ENCODE assay signal across 14 mouse cellular contexts in genomic region chr10:83017760-83018498, GRCm38 (mm10). TPM values are rescaled to one million over a fixed set of nuclear protein-coding genes. Genes with fewer than 3 reads are reported as not detected.
A peak's percentile ranks its signal among the peaks of the same experiment; 100 is the strongest.
DNase-seq lines count a peak whose midpoint lies in the region; ATAC-seq and TF ChIP-seq lines count a peak whose summit lies in the region.
"Had no signal": no experiment of that assay in that cellular context is flagged by ENCODE, and none has a peak within 500 bp of the region (broad histone marks: within the 10 kb centered on the region; RNA-seq: fewer than 3 reads in every experiment).

No protein-coding gene starts in this region.

- WGBS in neural tube, embryonic 14.5 days, result 68% methylated on average over 21 of the region's 21 CpGs

- peak overlapping the region; percentile 55 for H3K27ac ChIP-seq in layer of hippocampus, adult 2 months
- peak overlapping the region; percentile 17; the same call in 1 of the 2 replicates for H3K27ac ChIP-seq in brown adipose tissue, adult 24 weeks (replicated peaks; ENCODE audit: low read depth, low read length)
- 0 out of 2 replicates have a peak overlapping the region, but pooled peaks have one; percentile 44 for H3K27ac ChIP-seq in neural tube, embryonic 14.5 days (ENCODE audit: low read depth, low read length)

- no peak overlapping the region; the same call in 1 of the 2 replicates for H3K4me3 ChIP-seq in layer of hippocampus, adult 2 months
- H3K4me3 ChIP-seq in brown adipose tissue, adult 24 weeks (ENCODE audit: insufficient read depth, low read depth, low read length), result no peak overlapping the region
- H3K4me3 ChIP-seq in neural tube, embryonic 14.5 days (ENCODE audit: low read depth, low read length), result no peak overlapping the region

- H3K9ac ChIP-seq in neural tube, embryonic 14.5 days (replicated peaks; ENCODE audit: low read depth, low read length), result no peak overlapping the region
- H3K9ac ChIP-seq: forebrain, postnatal 0 days had no signal

- H3K27me3 ChIP-seq in neural tube, embryonic 14.5 days (ENCODE audit: control insufficient read depth, insufficient read depth, low read length), result no peaks in the 10 kb centered on the region

- no peak for DNase-seq in layer of hippocampus, adult 2 months (ENCODE audit: low spot score in 2 of 2)
- no peak for DNase-seq in layer of hippocampus, postnatal 14 days (ENCODE audit: low spot score in 2 of 2)
- DNase-seq in heart, postnatal 4 days, result no peak
- no peak for DNase-seq in urinary bladder, postnatal 10 days (ENCODE audit: low spot score)
- DNase-seq: adrenal gland, adult 8-10 months; cerebellum, adult 18-20 months; forebrain, postnatal 0 days; kidney, adult 8-10 months; lung, postnatal 10 days; thymus, postnatal 36 days had no signal

- H3K36me3 ChIP-seq in neural tube, embryonic 14.5 days (ENCODE audit: control insufficient read depth, insufficient read depth, low read length), result no peaks in the 10 kb centered on the region

- peak; percentile 61 for ATAC-seq in erythroid progenitor cell, adult 5-6 weeks (replicated peaks; ENCODE audit: low FRiP score, poor library complexity, severe bottlenecking)
- ATAC-seq in neural tube, embryonic 14.5 days (ENCODE audit: low read depth), result no peak
- ATAC-seq: CD4-positive, CD25-positive, alpha-beta regulatory T cell, adult 4 months; forebrain, postnatal 0 days had no signal

- H3K9me3 ChIP-seq in neural tube, embryonic 14.5 days (ENCODE audit: control insufficient read depth, low read length), result no peaks in the 10 kb centered on the region

- no peak for TF ChIP-seq CTCF in layer of hippocampus, adult 2 months (conservative IDR thresholded peaks at IDR 0.05)

- H3K4me1 ChIP-seq in brown adipose tissue, adult 24 weeks (ENCODE audit: control insufficient read depth, insufficient read depth, insufficient read length, low read length), result peaks cover 22% of the 10 kb centered on the region
- peaks cover 10% of the 10 kb centered on the region for H3K4me1 ChIP-seq in neural tube, embryonic 14.5 days (ENCODE audit: control insufficient read depth, insufficient read depth, low read length)

- no peak overlapping the region for H3K4me2 ChIP-seq in neural tube, embryonic 14.5 days (ENCODE audit: low read depth, low read length)

RNA-seq across cellular contexts. Expression of gene Chst11, which starts 32.6 kb away (rescaled TPM):
- 10 to 100 TPM; 50.9 to 52.7 TPM for total RNA-seq in layer of hippocampus, adult 2 months (2021)
- 10 to 100 TPM; 59.8 to 61.9 TPM for total RNA-seq in layer of hippocampus, postnatal 14 days (2021)
- 5.9 and 10.1 TPM in 2 replicates for polyA plus RNA-seq in brown adipose tissue, adult 24 weeks (2012; ENCODE audit: insufficient read depth, insufficient read length, missing spikeins)
- total RNA-seq in erythroid progenitor cell, adult 5-6 weeks (2015; ENCODE audit: low replicate concordance), result 14.1 and 15.9 TPM in 2 replicates
- 13.6 and 17.2 TPM in 2 replicates for total RNA-seq in erythroid progenitor cell, adult 5-6 weeks (2017; ENCODE audit: low replicate concordance)
- 4.6 and 5.2 TPM in 2 replicates for polyA plus RNA-seq in neural tube, embryonic 14.5 days (2014; fragmentation: Nextera tagmentation; extraction: Ambion mirVana)
- total RNA-seq in heart, postnatal 4 days (2021), result 1 to 10 TPM; 3.6 to 5.2 TPM
